In genomic region chr12:73564795-73565619, GRCm38 (mm10) we compare ENCODE assay signal across 8 mouse cellular contexts. TPM values are rescaled to one million over a fixed set of nuclear protein-coding genes. Genes with fewer than 3 reads are reported as not detected.
A peak's percentile ranks its signal among the peaks of the same experiment; 100 is the strongest.
DNase-seq lines count a peak whose midpoint lies in the region; ATAC-seq and TF ChIP-seq lines count a peak whose summit lies in the region.
"Had no signal": no experiment of that assay in that cellular context is flagged by ENCODE, and none has a peak within 500 bp of the region (broad histone marks: within the 10 kb centered on the region; RNA-seq: fewer than 3 reads in every experiment).

No protein-coding gene starts in this region.

- no peaks in the 10 kb centered on the region for H3K79me2 ChIP-seq in macrophage (ENCODE audit: inconsistent target)

- peak overlapping the region; percentile 45 for H3K9ac ChIP-seq in hindbrain, embryonic 15.5 days

- peaks cover 4% of the 10 kb centered on the region; the same call in 1 of the 2 replicates for H3K9me3 ChIP-seq in embryonic facial prominence, embryonic 10.5 days
- H3K9me3 ChIP-seq in hindbrain, embryonic 15.5 days = no peaks in the 10 kb centered on the region

- no peak overlapping the region for H3K27ac ChIP-seq in thymus, adult 2 months (ENCODE audit: control insufficient read depth, insufficient read depth, low read length)
- no peak overlapping the region; the same call in 1 of the 2 replicates for H3K27ac ChIP-seq in embryonic facial prominence, embryonic 10.5 days (replicated peaks)
- H3K27ac ChIP-seq in hindbrain, embryonic 15.5 days (replicated peaks) = no peak overlapping the region
- H3K27ac ChIP-seq in macrophage = no peak overlapping the region

- H3K27me3 ChIP-seq in thymus, adult 2 months (ENCODE audit: control insufficient read depth, insufficient read depth, low read length) = no peaks in the 10 kb centered on the region
- H3K27me3 ChIP-seq in embryonic facial prominence, embryonic 10.5 days (replicated peaks; ENCODE audit: low read depth, poor library complexity, severe bottlenecking) = peaks cover 13% of the 10 kb centered on the region
- H3K27me3 ChIP-seq in hindbrain, embryonic 15.5 days = no peaks in the 10 kb centered on the region

- DNase-seq in thymus, adult 2 months = peak; percentile 37
- no peak for DNase-seq in thymus, adult 18-20 months
- DNase-seq in embryonic facial prominence, embryonic 10.5 days (ENCODE audit: low spot score) = peak; percentile 23
- peak; percentile 76 for DNase-seq in thymus, postnatal 0 days (ENCODE audit: low spot score)
- no peak for DNase-seq in layer of hippocampus, adult 11-12 months (ENCODE audit: low spot score)

- peak overlapping the region; percentile 45 for H3K4me3 ChIP-seq in thymus, adult 2 months (ENCODE audit: control insufficient read depth, insufficient read depth, low read length)
- H3K4me3 ChIP-seq in embryonic facial prominence, embryonic 10.5 days = peak overlapping the region; percentile 48
- peak overlapping the region; percentile 38 for H3K4me3 ChIP-seq in hindbrain, embryonic 15.5 days
- peak overlapping the region; percentile 26 for H3K4me3 ChIP-seq in macrophage (ENCODE audit: inconsistent target)

- peak overlapping the region; percentile 62 for H3K4me2 ChIP-seq in hindbrain, embryonic 15.5 days

- no peak for TF ChIP-seq CTCF in thymus, adult 2 months (IDR thresholded peaks at IDR 0.05; ENCODE audit: borderline replicate concordance, control insufficient read depth, extremely low read depth, insufficient read depth, low read length, poor library complexity)

- no peak for TF ChIP-seq POLR2A in thymus, adult 2 months (IDR thresholded peaks at IDR 0.05; ENCODE audit: control insufficient read depth, extremely low read depth, insufficient read depth, low read length, poor library complexity)

- ATAC-seq in hindbrain, embryonic 15.5 days (ENCODE audit: low FRiP score, low read depth) = peak; percentile 42; the same call in 1 of the 2 replicates

- peaks cover 8% of the 10 kb centered on the region for H3K4me1 ChIP-seq in thymus, adult 2 months (replicated peaks; ENCODE audit: control insufficient read depth, insufficient read depth, low read length)
- peaks cover 11% of the 10 kb centered on the region for H3K4me1 ChIP-seq in embryonic facial prominence, embryonic 10.5 days
- H3K4me1 ChIP-seq in hindbrain, embryonic 15.5 days (replicated peaks) = peaks cover 8% of the 10 kb centered on the region; the same call in 1 of the 2 replicates

- WGBS in thymus, adult 2 months = 9% methylated on average over 21 of the region's 21 CpGs
- 26% methylated on average over 21 of the region's 21 CpGs for WGBS in embryonic facial prominence, embryonic 10.5 days
- WGBS in hindbrain, embryonic 15.5 days = 16% methylated on average over 21 of the region's 21 CpGs
- WGBS in macrophage (ENCODE audit: missing documents) = 15% methylated on average over 21 of the region's 21 CpGs

- no peaks in the 10 kb centered on the region for H3K36me3 ChIP-seq in thymus, adult 2 months (ENCODE audit: control insufficient read depth, insufficient read depth, low read length)
- H3K36me3 ChIP-seq in embryonic facial prominence, embryonic 10.5 days (replicated peaks) = no peaks in the 10 kb centered on the region
- no peaks in the 10 kb centered on the region for H3K36me3 ChIP-seq in hindbrain, embryonic 15.5 days
- no peaks in the 10 kb centered on the region for H3K36me3 ChIP-seq in macrophage (ENCODE audit: inconsistent target)

RNA-seq across cellular contexts. Expression of gene Tmem30b, which starts 18.8 kb away (rescaled TPM):
- polyA plus RNA-seq in thymus, adult 2 months (2012; rRNA removed) = 4.1 and 4.3 TPM in 2 replicates
- 8.1 and 11.0 TPM in 2 replicates for polyA plus RNA-seq in embryonic facial prominence, embryonic 10.5 days (2016; fragmentation: Nextera tagmentation; extraction: Ambion mirVana)
- polyA plus RNA-seq in hindbrain, embryonic 15.5 days (2015; fragmentation: Nextera tagmentation; extraction: Ambion mirVana) = 0.24 and 0.38 TPM in 2 replicates
- total RNA-seq in macrophage (2018; cell fraction: chromatin; rRNA removed) = under 1 TPM in 1 of 26 experiments, not detected in 25; 0.35 TPM
- not detected for total RNA-seq in macrophage (2018; cell fraction: cytosol; rRNA removed)
- not detected for total RNA-seq in macrophage (2018; cell fraction: nucleus; rRNA removed)
- not detected in 3 replicates for polyA plus RNA-seq in macrophage (2018)
- polyA plus RNA-seq in thymus, postnatal 0 days (2015; fragmentation: Nextera tagmentation; extraction: Ambion mirVana) = 11.6 and 12.5 TPM in 2 replicates
- total RNA-seq: hematopoietic stem cell, adult 5-6 weeks had no signal

RNA-seq across cellular contexts. Expression of gene Prkch, which starts 19.6 kb away (rescaled TPM):
- 43.1 and 45.5 TPM in 2 replicates for polyA plus RNA-seq in thymus, adult 2 months (2012; rRNA removed)
- polyA plus RNA-seq in embryonic facial prominence, embryonic 10.5 days (2016; fragmentation: Nextera tagmentation; extraction: Ambion mirVana) = 6.7 and 6.9 TPM in 2 replicates
- polyA plus RNA-seq in hindbrain, embryonic 15.5 days (2015; fragmentation: Nextera tagmentation; extraction: Ambion mirVana) = 7.8 and 8.6 TPM in 2 replicates
- total RNA-seq in macrophage (2018; cell fraction: chromatin; rRNA removed) = 100 to 1,000 TPM in 18 of 26 experiments, 10 to 100 TPM in 8; 25.8 to 187 (median 153) TPM
- 10 to 100 TPM; 34.1 to 62.5 (median 56.8) TPM for total RNA-seq in macrophage (2018; cell fraction: cytosol; rRNA removed)
- 100 to 1,000 TPM in 7 of 26 experiments, 10 to 100 TPM in 19; 23.4 to 142 (median 85.8) TPM for total RNA-seq in macrophage (2018; cell fraction: nucleus; rRNA removed)
- polyA plus RNA-seq in macrophage (2018) = 34.7 to 50.3 TPM (median 37.2 TPM) in 3 replicates
- polyA plus RNA-seq in thymus, postnatal 0 days (2015; fragmentation: Nextera tagmentation; extraction: Ambion mirVana) = 37.1 and 40.4 TPM in 2 replicates

Comparison
In these comparisons a context has a peak if more than half of its experiments do, and no peak if none do; other contexts are left out.
1. DNase-seq: peak in thymus, adult 2 months (single experiment), embryonic facial prominence, embryonic 10.5 days (single experiment) and thymus, postnatal 0 days (single experiment); none in thymus, adult 18-20 months (0 of 2) and layer of hippocampus, adult 11-12 months (single experiment).
2. Peak in every context shown above with its lines, with median percentiles within 50 percentile points of each other: H3K4me3 ChIP-seq.